Mouse (Mus musculus) testis, adult 2 months (tissue): ENCODE data around the gene Ado.

Experiments
- CTCF ChIP-seq: fragments of 200-500 bp; IDR thresholded peaks from 2 replicates; pipeline ENCODE4 v1.5.1; 2012; ENCODE audit warnings: low read depth, mild to moderate bottlenecking, inconsistent platforms, low read length, moderate library complexity; ENCODE audit not compliant: control insufficient read depth, insufficient read depth, insufficient replicate concordance
- POLR2A ChIP-seq: fragments of 200-500 bp; IDR thresholded peaks from 2 replicates; pipeline ENCODE4 v1.6.1; 2012; ENCODE audit warnings: low read depth, mild to moderate bottlenecking, inconsistent platforms, low read length, moderate library complexity; ENCODE audit not compliant: control insufficient read depth

- TF ChIP-seq POLR2A (no peak), CTCF (no peak)
These were observed 46.5 kb upstream of the Ado start for GRCm38 (mm10) chr10:67595278-67595677.
